Mouse (Mus musculus) heart, postnatal 0 days (tissue): ENCODE results near the gene Gpam. TPM values are rescaled to one million over a fixed set of nuclear protein-coding genes. Genes with fewer than 3 reads are reported as not detected.
A peak's percentile ranks its signal among the peaks of the same experiment; 100 is the strongest.

Experiments used
- ATAC-seq: fragments of 200-750 bp; cut with Nextera tagmentation; 2 replicates; pipeline ENCODE4 v1.8.0; 2017; ENCODE audit warnings: low read depth, moderate number of reproducible peaks, moderate library complexity; ENCODE audit not compliant: insufficient read depth
- DNase-seq: peaks from one replicate; pipeline ENCODE4 v3.0.0-alpha.2; 2016; ENCODE audit warnings: low spot score
- H3K27ac ChIP-seq: fragments of 300-500 bp; sonication (generic); 2 replicates; pipeline ENCODE4 v1.5.1; 2014; ENCODE audit warnings: low read depth, mild to moderate bottlenecking
- H3K27me3 ChIP-seq: fragments of 300-500 bp; sonication (generic); 2 replicates; pipeline ENCODE4 v1.6.1; 2014; ENCODE audit warnings: low read length, mixed read lengths; ENCODE audit not compliant: control insufficient read depth, insufficient read depth
- H3K36me3 ChIP-seq: fragments of 300-500 bp; sonication (generic); replicated peaks from 2 replicates; pipeline ENCODE4 v1.6.1; 2014; ENCODE audit warnings: low read length, mixed read lengths; ENCODE audit not compliant: control insufficient read depth, insufficient read depth
- H3K4me1 ChIP-seq: fragments of 300-500 bp; sonication (generic); 2 replicates; pipeline ENCODE4 v1.6.1; 2014; ENCODE audit warnings: antibody characterized with exemption; ENCODE audit not compliant: control insufficient read depth, insufficient read depth
- H3K4me2 ChIP-seq: fragments of 300-500 bp; sonication (generic); 2 replicates; pipeline ENCODE4 v1.6.1; 2014; ENCODE audit warnings: low read depth, mild to moderate bottlenecking, low read length, moderate library complexity
- H3K4me3 ChIP-seq: fragments of 300-500 bp; sonication (generic); 2 replicates; pipeline ENCODE4 v1.5.1; 2014; ENCODE audit warnings: low read depth, low read length
- H3K9ac ChIP-seq: fragments of 300-500 bp; sonication (generic); replicated peaks from 2 replicates; pipeline ENCODE4 v1.6.1; 2014; ENCODE audit warnings: low read depth, low read length, mixed read lengths
- H3K9me3 ChIP-seq: fragments of 300-500 bp; sonication (generic); replicated peaks from 2 replicates; pipeline ENCODE4 v1.6.1; 2016; ENCODE audit warnings: low read length; ENCODE audit not compliant: control insufficient read depth
- CTCF ChIP-seq: IDR thresholded peaks from 2 replicates; pipeline ENCODE4 v1.5.1; 2016; ENCODE audit warnings: antibody characterized with exemption, control low read depth, low read depth
- EP300 ChIP-seq: IDR thresholded peaks from 2 replicates; pipeline ENCODE4 v1.6.1; 2016; ENCODE audit warnings: antibody characterized with exemption, low read depth
- WGBS: fragments of 180-500 bp; shearing (Covaris S2); extraction: QIAGEN DNeasy Blood & Tissue Kit; methylation state at CpG from one replicate; pipeline ENCODE4 v1.1.7; 2014; 5-methylcytosine and 5-hydroxymethylcytosine counted together
- polyA plus RNA-seq: library from polyadenylated mRNA; unstranded; fragments of >200 nt; fragmentation: Nextera tagmentation; extraction: Ambion mirVana; gene quantifications from 2 replicates; pipeline ENCODE4 v1.2.1, GENCODE M21; 2015
- total RNA-seq: library from RNA; depleted of rRNA; stranded (reverse); fragments of >200 nt; gene quantifications from 2 replicates; pipeline ENCODE4 v1.2.3, GENCODE M21; 2014; ENCODE audit warnings: low replicate concordance

Gpam gene
- total and polyA plus RNA-seq, 2 experiments from 2014 or later, result 15.7 to 60.2 TPM

DNA sequence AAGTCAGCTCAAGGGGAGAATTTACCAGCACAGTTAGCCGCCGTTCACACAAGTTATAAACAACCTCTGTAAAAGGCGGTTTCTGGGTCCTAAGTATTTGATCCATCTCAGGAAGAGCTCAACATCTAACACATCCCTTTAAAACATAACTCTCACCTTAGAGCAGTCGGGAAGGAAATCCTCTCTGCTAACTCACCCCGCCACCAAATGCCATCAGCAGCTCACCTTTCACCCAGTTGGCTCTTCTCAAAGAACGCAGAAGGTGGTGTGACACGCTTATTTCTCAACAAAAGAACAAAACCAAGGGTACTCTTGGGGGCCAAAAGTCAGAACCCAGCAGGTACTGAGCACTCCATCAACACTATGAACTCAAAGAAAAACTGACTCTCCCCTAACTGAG is 31.5 kb downstream of the Gpam start:
- 75% methylated on average over 7 of the region's 7 CpGs for WGBS
- TF ChIP-seq EP300 (no peak), CTCF (no peak)
- Histone ChIP-seq H3K9ac (no peak overlapping the region), H3K27me3 (no peaks in the 10 kb centered on the region), H3K27ac (peak overlapping the region; percentile 55), H3K9me3 (no peaks in the 10 kb centered on the region), H3K36me3 (peaks cover 43% of the 10 kb centered on the region), H3K4me2 (no peak overlapping the region), H3K4me1 (peaks cover 13% of the 10 kb centered on the region; the same call in 1 of the 2 replicates), H3K4me3 (no peak overlapping the region)
- no peak for DNase-seq
- no peak for ATAC-seq

- Histone ChIP-seq H3K4me1 (no peaks in the 10 kb centered on the region), H3K27ac (no peak overlapping the region), H3K4me3 (no peak overlapping the region), H3K27me3 (no peaks in the 10 kb centered on the region), H3K36me3 (peaks cover 79% of the 10 kb centered on the region), H3K4me2 (no peak overlapping the region), H3K9ac (no peak overlapping the region), H3K9me3 (no peaks in the 10 kb centered on the region)
- TF ChIP-seq CTCF (no peak), EP300 (no peak)
- DNase-seq (no peak), ATAC-seq (no peak)
- 74% methylated on average over 17 of the region's 17 CpGs for WGBS
These were observed 35.2 kb downstream of the Gpam start for GRCm38 (mm10) chr19:55091602-55092413.

- Histone ChIP-seq H3K9ac (no peak overlapping the region), H3K4me1 (no peaks in the 10 kb centered on the region), H3K27me3 (no peaks in the 10 kb centered on the region), H3K9me3 (no peaks in the 10 kb centered on the region), H3K4me2 (no peak overlapping the region), H3K27ac (no peak overlapping the region), H3K4me3 (no peak overlapping the region), H3K36me3 (peaks cover 86% of the 10 kb centered on the region)
- no peak for TF ChIP-seq EP300
- ATAC-seq (no peak), DNase-seq (no peak)
- 81% methylated on average over 12 of the region's 12 CpGs for WGBS
These were observed 36.2 kb downstream of the Gpam start for GRCm38 (mm10) chr19:55090885-55091284.

- H3K4me1 ChIP-seq, result no peaks in the 10 kb centered on the region
- TF ChIP-seq CTCF (no peak), EP300 (no peak)
- H3K9ac ChIP-seq, result no peak overlapping the region
- H3K4me2 ChIP-seq, result no peak overlapping the region
- no peaks in the 10 kb centered on the region for H3K27me3 ChIP-seq
- peaks cover 87% of the 10 kb centered on the region for H3K36me3 ChIP-seq
- H3K4me3 ChIP-seq, result no peak overlapping the region
- no peaks in the 10 kb centered on the region for H3K9me3 ChIP-seq
- DNase-seq (no peak), ATAC-seq (no peak)
- 37% methylated on average over 7 of the region's 7 CpGs for WGBS
- H3K27ac ChIP-seq, result no peak overlapping the region
These were observed 36.9 kb downstream of the Gpam start for GRCm38 (mm10) chr19:55090142-55090541.

DNA sequence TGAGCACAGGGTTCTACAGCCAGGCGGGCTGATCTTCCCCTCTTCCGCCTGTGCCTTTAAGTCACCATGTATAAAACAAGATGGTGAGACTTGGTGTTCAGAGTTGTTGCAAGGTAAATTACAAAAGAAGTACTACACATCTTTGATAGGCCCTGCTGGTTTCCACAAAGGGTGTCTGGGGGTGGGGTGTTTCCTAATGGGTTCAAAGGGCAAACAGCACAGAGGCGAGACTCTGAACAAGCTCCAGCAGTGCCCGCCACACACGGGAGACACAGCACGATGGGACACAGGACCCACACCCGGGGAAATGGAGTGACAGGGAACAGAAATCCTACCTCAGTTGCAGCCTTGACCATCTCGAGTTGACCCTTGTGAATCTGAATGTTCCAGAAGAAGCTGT is 39.3 kb downstream of the Gpam start:
- H3K4me3 ChIP-seq, result no peak overlapping the region
- H3K36me3 ChIP-seq, result peaks cover 97% of the 10 kb centered on the region
- H3K4me1 ChIP-seq, result no peaks in the 10 kb centered on the region
- ATAC-seq (no peak), DNase-seq (no peak)
- H3K4me2 ChIP-seq, result no peak overlapping the region
- no peaks in the 10 kb centered on the region for H3K27me3 ChIP-seq
- TF ChIP-seq EP300 (no peak), CTCF (no peak)
- H3K9me3 ChIP-seq, result no peaks in the 10 kb centered on the region
- H3K27ac ChIP-seq, result no peak overlapping the region
- H3K9ac ChIP-seq, result no peak overlapping the region
- 89% methylated on average over 8 of the region's 8 CpGs for WGBS

DNA sequence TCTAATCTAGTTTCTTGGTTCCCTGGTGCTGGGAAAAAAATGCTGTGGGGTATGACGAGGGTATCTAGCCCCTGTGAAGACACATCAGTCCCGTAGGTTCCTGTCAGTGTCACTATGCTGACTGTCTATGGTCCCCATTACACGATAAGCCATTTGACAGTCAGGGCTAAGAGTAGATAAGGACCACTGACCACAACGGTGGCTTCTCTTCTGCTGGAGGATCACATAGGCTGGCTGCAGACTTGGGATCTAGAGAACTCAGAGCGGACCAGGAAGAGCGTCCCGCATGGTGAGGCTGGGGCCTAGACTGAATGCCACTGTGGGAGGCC is 41.2 kb downstream of the Gpam start:
- WGBS, result 73% methylated on average over 7 of the region's 7 CpGs
- H3K4me1 ChIP-seq, result no peaks in the 10 kb centered on the region
- no peak overlapping the region for H3K27ac ChIP-seq
- ATAC-seq (no peak), DNase-seq (no peak)
- H3K4me2 ChIP-seq, result no peak overlapping the region
- H3K27me3 ChIP-seq, result no peaks in the 10 kb centered on the region
- H3K9me3 ChIP-seq, result no peaks in the 10 kb centered on the region
- H3K36me3 ChIP-seq, result peaks cover 97% of the 10 kb centered on the region
- H3K4me3 ChIP-seq, result no peak overlapping the region
- H3K9ac ChIP-seq, result no peak overlapping the region
- no peak for TF ChIP-seq CTCF
- TF ChIP-seq EP300, result no peak
